Mouse (Mus musculus): ENCODE measurements around the gene Traf3ip3.

DNA sequence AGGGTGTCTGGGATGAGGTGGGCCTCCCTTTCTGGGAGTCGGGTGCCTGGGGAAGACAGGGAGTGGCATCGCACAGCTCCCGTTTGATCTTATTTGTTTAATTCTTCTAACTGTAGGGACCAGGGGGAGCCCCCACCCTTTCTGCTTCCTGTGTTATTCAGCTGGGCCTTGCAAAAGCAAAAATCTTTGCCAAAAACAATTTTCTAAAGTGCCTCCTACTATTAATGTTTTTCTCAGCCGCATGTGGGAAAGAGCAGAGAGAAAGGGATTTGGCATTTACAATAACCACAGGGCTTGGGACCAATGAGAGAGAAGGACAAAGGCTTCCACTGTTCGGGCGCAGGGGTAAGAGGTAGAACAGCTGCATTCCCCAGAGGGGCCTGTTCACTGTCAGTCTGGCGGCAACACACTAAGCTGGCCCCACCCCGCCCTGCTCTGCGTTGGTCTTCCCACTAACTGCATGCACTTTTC is 12.3 kb downstream of the Traf3ip3 start:
- TF ChIP-seq MYOG (IDR thresholded peaks at IDR 0.05; ENCODE audit: control insufficient read depth in 1 of 3, insufficient read depth in 1 of 3, insufficient read length in 2 of 3, low read depth in 2 of 3): peak in 2 of 3 experiments; percentile 72 to 85
- peak; percentile 46 for TF ChIP-seq POLR2A (IDR thresholded peaks at IDR 0.05; ENCODE audit: insufficient read length, low read depth)
- no peak for TF ChIP-seq POLR2AphosphoS2 (IDR thresholded peaks at IDR 0.05; ENCODE audit: insufficient read length, low read depth)
- TF ChIP-seq MAX (IDR thresholded peaks at IDR 0.05; ENCODE audit: low read depth): no peak
- TF ChIP-seq USF1 (IDR thresholded peaks at IDR 0.05; ENCODE audit: low read depth): no peak
- TF ChIP-seq TCF12 (IDR thresholded peaks at IDR 0.05; ENCODE audit: insufficient read depth, poor library complexity, severe bottlenecking): peak; percentile 31

Measured in myocyte (in vitro differentiated cells).